Mouse (Mus musculus): Measurements from ENCODE around the gene 5730522E02Rik. TPM values are rescaled to one million over a fixed set of nuclear protein-coding genes. Genes with fewer than 3 reads are reported as not detected.

The 5730522E02Rik gene
- polyA plus RNA-seq, 1 experiment = 0.62 TPM

- DNase-seq (ENCODE audit: low read depth) = no peak
These were observed 206.5 kb downstream of the 5730522E02Rik start for GRCm38 (mm10) chr11:26004018-26004417.

- no peak for DNase-seq (ENCODE audit: low read depth)
These were observed 210.8 kb downstream of the 5730522E02Rik start for GRCm38 (mm10) chr11:25999738-26000137.

GRCm38 (mm10) chr11:25997469-25997868 lies 213.1 kb downstream of the 5730522E02Rik start:
- no peak for DNase-seq (ENCODE audit: low read depth)

GRCm38 (mm10) chr11:25994128-25994527 lies 216.4 kb downstream of the 5730522E02Rik start:
- DNase-seq (ENCODE audit: low read depth) = no peak

GRCm38 (mm10) chr11:25992216-25992615 lies 218.3 kb downstream of the 5730522E02Rik start:
- DNase-seq (ENCODE audit: low read depth) = no peak

GRCm38 (mm10) chr11:25978736-25979276 lies 231.8 kb downstream of the 5730522E02Rik start:
- no peak for DNase-seq (ENCODE audit: low read depth)

GRCm38 (mm10) chr11:25941504-25941903 lies 269.1 kb downstream of the 5730522E02Rik start:
- no peak for DNase-seq (ENCODE audit: low read depth)

GRCm38 (mm10) chr11:25940716-25941294 lies 269.8 kb downstream of the 5730522E02Rik start:
- DNase-seq (ENCODE audit: low read depth) = no peak

GRCm38 (mm10) chr11:25926267-25926666 lies 284.3 kb downstream of the 5730522E02Rik start:
- DNase-seq (ENCODE audit: low read depth) = no peak

- DNase-seq (ENCODE audit: low read depth) = no peak
These were observed 308.2 kb downstream of the 5730522E02Rik start for GRCm38 (mm10) chr11:25902321-25902720.

- DNase-seq (ENCODE audit: low read depth) = no peak
These were observed 308.9 kb downstream of the 5730522E02Rik start for GRCm38 (mm10) chr11:25901666-25902065.

GRCm38 (mm10) chr11:25893906-25894305 lies 316.7 kb downstream of the 5730522E02Rik start:
- no peak for DNase-seq (ENCODE audit: low read depth)

- DNase-seq (ENCODE audit: low read depth) = no peak
These were observed 337.6 kb downstream of the 5730522E02Rik start for GRCm38 (mm10) chr11:25872983-25873382.

GRCm38 (mm10) chr11:25872317-25872716 lies 338.2 kb downstream of the 5730522E02Rik start:
- no peak for DNase-seq (ENCODE audit: low read depth)

GRCm38 (mm10) chr11:25866292-25866691 lies 344.3 kb downstream of the 5730522E02Rik start:
- DNase-seq (ENCODE audit: low read depth) = no peak

GRCm38 (mm10) chr11:25862686-25863085 lies 347.9 kb downstream of the 5730522E02Rik start:
- no peak for DNase-seq (ENCODE audit: low read depth)

- DNase-seq (ENCODE audit: low read depth) = no peak
These were observed 353.7 kb downstream of the 5730522E02Rik start for GRCm38 (mm10) chr11:25856629-25857568.

GRCm38 (mm10) chr11:25855794-25856193 lies 354.8 kb downstream of the 5730522E02Rik start:
- no peak for DNase-seq (ENCODE audit: low read depth)

GRCm38 (mm10) chr11:25854216-25854615 lies 356.3 kb downstream of the 5730522E02Rik start:
- DNase-seq (ENCODE audit: low read depth) = no peak

- DNase-seq (ENCODE audit: low read depth) = no peak
These were observed 357.5 kb downstream of the 5730522E02Rik start for GRCm38 (mm10) chr11:25853032-25853431.

- no peak for DNase-seq (ENCODE audit: low read depth)
These were observed 361.5 kb downstream of the 5730522E02Rik start for GRCm38 (mm10) chr11:25848824-25849644.

- DNase-seq (ENCODE audit: low read depth) = no peak
These were observed 372.1 kb downstream of the 5730522E02Rik start for GRCm38 (mm10) chr11:25838451-25838850.

All from gonadal fat pad, adult 2 months (tissue).